Mouse (Mus musculus) hindbrain, embryonic 11.5 days (tissue): Measurements from ENCODE around the gene Farp1. TPM values are rescaled to one million over a fixed set of nuclear protein-coding genes. Genes with fewer than 3 reads are reported as not detected.
A peak's percentile ranks its signal among the peaks of the same experiment; 100 is the strongest.

Experiments
- ATAC-seq: fragments of 200-750 bp; cut with Nextera tagmentation; 2 replicates; pipeline ENCODE4 v1.8.0; 2017; ENCODE audit warnings: mild to moderate bottlenecking, moderate TSS enrichment, moderate library complexity; ENCODE audit not compliant: low FRiP score
- DNase-seq: peaks from one replicate; pipeline ENCODE4 v3.0.0-alpha.2; 2015; ENCODE audit warnings: low spot score
- H3K27ac ChIP-seq: fragments of 300-500 bp; sonication (generic); 2 replicates; pipeline ENCODE4 v1.5.1; 2014; ENCODE audit warnings: mild to moderate bottlenecking, low read depth, low read length
- H3K27me3 ChIP-seq: fragments of 300-500 bp; sonication (generic); 2 replicates; pipeline ENCODE4 v1.6.1; 2014; ENCODE audit warnings: mild to moderate bottlenecking, low read length, moderate library complexity, mixed read lengths; ENCODE audit not compliant: control insufficient read depth, insufficient read depth
- H3K36me3 ChIP-seq: fragments of 300-500 bp; sonication (generic); 2 replicates; pipeline ENCODE4 v1.6.1; 2014; ENCODE audit warnings: mild to moderate bottlenecking, low read length, moderate library complexity, mixed read lengths; ENCODE audit not compliant: control insufficient read depth, insufficient read depth
- H3K4me1 ChIP-seq: fragments of 300-500 bp; sonication (generic); replicated peaks from 2 replicates; pipeline ENCODE4 v1.6.1; 2014; ENCODE audit warnings: low read length, mixed read lengths; ENCODE audit not compliant: control insufficient read depth, insufficient read depth
- H3K4me2 ChIP-seq: fragments of 300-500 bp; sonication (generic); replicated peaks from 2 replicates; pipeline ENCODE4 v1.6.1; 2014; ENCODE audit warnings: mild to moderate bottlenecking, low read depth, low read length
- H3K4me3 ChIP-seq: fragments of 300-500 bp; sonication (generic); 2 replicates; pipeline ENCODE4 v1.5.1; 2014; ENCODE audit warnings: low read depth, low read length
- H3K9ac ChIP-seq: fragments of 300-500 bp; sonication (generic); 2 replicates; pipeline ENCODE4 v1.6.1; 2014; ENCODE audit warnings: low read depth, low read length
- H3K9me3 ChIP-seq: fragments of 300-500 bp; sonication (generic); 2 replicates; pipeline ENCODE4 v1.6.1; 2016; ENCODE audit warnings: low read length; ENCODE audit not compliant: control insufficient read depth
- WGBS: fragments of 180-500 bp; shearing (Covaris S2); extraction: QIAGEN DNeasy Blood & Tissue Kit; methylation state at CpG from one replicate; pipeline ENCODE4 v1.1.7; 2014; 5-methylcytosine and 5-hydroxymethylcytosine counted together
- polyA plus RNA-seq: library from polyadenylated mRNA; unstranded; fragments of >200 nt; fragmentation: Nextera tagmentation; extraction: Ambion mirVana; gene quantifications from 2 replicates; pipeline ENCODE4 v1.2.1, GENCODE M21; 2014

Farp1 gene
- polyA plus RNA-seq, 1 experiment from 2014 or later = 32.5 TPM

DNA sequence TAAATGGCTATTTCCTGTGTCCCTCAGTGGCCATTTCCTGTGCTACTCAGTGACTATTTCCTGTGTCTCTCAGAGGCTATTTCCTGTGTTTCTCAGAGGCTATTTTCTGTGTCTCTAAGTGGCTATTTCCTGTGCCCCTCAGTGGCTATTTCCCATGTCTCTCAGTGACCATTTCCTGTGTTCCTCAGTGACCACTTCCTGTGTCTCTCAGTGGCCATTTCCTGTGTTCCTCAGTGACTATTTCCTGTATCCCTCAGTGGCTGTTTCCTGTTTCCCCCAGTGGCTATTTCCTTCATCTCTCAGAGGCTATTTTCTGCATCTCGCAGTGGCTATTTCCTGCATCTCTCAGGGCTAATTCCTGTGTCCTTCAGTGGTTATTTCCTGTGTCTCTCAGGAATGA is 129.9 kb downstream of the Farp1 start:
- DNase-seq (no peak), ATAC-seq (no peak)
- Histone ChIP-seq H3K9ac (no peak overlapping the region), H3K9me3 (no peaks in the 10 kb centered on the region), H3K27me3 (no peaks in the 10 kb centered on the region), H3K4me3 (no peak overlapping the region), H3K36me3 (no peaks in the 10 kb centered on the region), H3K4me1 (no peaks in the 10 kb centered on the region), H3K4me2 (no peak overlapping the region), H3K27ac (no peak overlapping the region)
- 91% methylated on average over 1 of the region's 1 CpGs for WGBS

DNA sequence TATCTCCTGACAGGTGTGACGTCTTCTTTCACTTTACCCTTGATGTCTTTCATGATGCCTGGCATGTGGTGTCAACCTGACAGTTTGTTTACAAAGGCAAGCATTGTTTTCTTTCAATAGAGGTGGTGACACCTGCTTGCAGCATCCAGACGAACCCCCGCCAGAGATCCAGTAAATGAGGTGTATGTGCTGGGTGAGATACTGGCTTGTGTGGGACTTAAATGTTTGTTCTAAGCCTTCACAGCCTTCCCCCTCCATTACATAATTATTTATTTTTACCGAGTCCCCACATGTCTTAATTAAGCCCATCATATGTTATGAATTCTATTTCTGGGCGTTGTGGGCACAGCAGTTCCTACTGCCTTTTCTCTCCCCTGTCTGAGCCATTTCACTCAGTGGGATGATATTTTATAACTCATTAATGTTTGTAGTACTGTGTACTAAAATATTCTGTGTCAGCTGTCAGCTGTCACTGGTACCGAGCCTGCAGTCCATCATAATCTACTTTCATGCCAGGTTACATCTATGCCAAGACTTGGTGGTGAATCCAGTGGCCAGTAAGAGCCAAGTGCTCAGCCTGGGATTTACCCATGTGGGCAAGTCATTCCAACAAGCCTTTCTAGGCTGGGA is 130.5 kb downstream of the Farp1 start:
- Histone ChIP-seq H3K4me1 (no peaks in the 10 kb centered on the region), H3K9ac (no peak overlapping the region), H3K27ac (no peak overlapping the region), H3K9me3 (no peaks in the 10 kb centered on the region), H3K4me3 (no peak overlapping the region), H3K4me2 (no peak overlapping the region), H3K27me3 (no peaks in the 10 kb centered on the region), H3K36me3 (no peaks in the 10 kb centered on the region)
- ATAC-seq (no peak), DNase-seq (no peak)
- WGBS = 81% methylated on average over 6 of the region's 6 CpGs

DNA sequence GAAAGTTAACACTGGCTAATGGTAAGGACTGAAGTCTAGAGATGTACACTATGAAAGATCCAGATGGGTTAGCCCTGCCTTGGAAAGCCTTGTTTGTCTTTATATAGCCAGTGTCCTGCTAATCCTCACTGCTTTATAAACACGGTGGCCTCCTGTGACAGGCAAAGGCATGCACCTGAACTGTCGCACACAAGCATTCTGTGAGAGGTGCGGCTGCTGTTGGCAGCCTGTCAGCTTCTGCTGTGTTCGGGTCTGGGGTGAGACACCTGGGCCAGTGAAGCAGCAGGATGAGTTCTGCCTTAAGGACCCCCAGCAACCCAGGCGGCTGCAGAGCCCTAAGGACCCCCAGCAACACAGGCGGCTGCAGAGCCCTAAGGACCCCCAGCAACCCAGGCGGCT is 131.0 kb downstream of the Farp1 start:
- H3K27me3 ChIP-seq = no peaks in the 10 kb centered on the region
- H3K4me1 ChIP-seq = no peaks in the 10 kb centered on the region
- no peaks in the 10 kb centered on the region for H3K36me3 ChIP-seq
- H3K4me3 ChIP-seq = no peak overlapping the region
- DNase-seq (no peak), ATAC-seq (no peak)
- H3K9me3 ChIP-seq = no peaks in the 10 kb centered on the region
- no peak overlapping the region for H3K9ac ChIP-seq
- 81% methylated on average over 6 of the region's 7 CpGs for WGBS
- H3K4me2 ChIP-seq = no peak overlapping the region
- no peak overlapping the region for H3K27ac ChIP-seq

DNA sequence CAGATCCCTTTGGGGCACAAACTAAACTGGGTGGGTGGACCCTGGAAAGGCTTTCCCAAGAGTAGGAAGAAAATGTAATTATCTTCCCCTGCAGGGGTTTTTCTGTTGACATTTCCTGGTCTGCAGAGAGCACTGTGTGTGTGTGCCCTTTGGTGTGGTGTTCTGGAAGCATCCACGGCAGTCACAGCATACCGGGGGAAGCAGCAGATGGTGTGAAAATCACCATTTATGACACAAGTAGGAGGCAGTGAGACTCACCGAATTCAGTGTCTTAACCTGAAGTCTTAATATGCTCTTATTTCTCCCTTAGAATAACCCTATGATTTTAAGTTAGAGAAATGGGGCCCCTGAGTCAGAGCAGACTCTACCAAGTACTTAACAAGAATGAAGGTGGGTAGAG is 133.7 kb downstream of the Farp1 start:
- Histone ChIP-seq H3K27me3 (no peaks in the 10 kb centered on the region), H3K4me3 (no peak overlapping the region), H3K9ac (no peak overlapping the region), H3K27ac (no peak overlapping the region), H3K9me3 (no peaks in the 10 kb centered on the region), H3K4me1 (0 out of 2 replicates have a peak, but pooled peaks cover 4% of the 10 kb centered on the region), H3K4me2 (no peak overlapping the region), H3K36me3 (no peaks in the 10 kb centered on the region)
- ATAC-seq = no peak
- WGBS = 89% methylated on average over 3 of the region's 3 CpGs
- no peak for DNase-seq

DNA sequence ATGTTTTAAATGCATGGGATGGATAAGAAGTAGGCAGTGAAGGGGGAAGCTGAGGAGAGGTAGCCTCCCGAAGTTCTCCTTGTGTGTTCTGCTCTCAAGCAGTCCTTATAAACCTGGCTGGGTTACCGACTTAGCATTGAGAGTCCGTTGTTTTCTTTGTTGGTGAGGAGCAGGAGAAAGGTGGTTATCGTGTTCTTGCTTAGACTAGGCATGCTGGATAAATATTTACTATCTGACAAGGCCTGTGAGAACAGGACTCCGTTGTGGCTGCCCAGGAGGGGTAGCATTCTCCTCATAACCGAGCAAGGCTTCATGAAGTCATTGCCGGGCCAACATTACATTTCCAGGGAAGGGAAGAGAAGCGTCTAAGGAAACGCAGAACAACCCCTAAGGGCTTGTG is 135.3 kb downstream of the Farp1 start:
- Histone ChIP-seq H3K4me3 (no peak overlapping the region), H3K4me1 (0 out of 2 replicates have a peak, but pooled peaks cover 4% of the 10 kb centered on the region), H3K27ac (no peak overlapping the region), H3K27me3 (no peaks in the 10 kb centered on the region), H3K36me3 (no peaks in the 10 kb centered on the region), H3K4me2 (no peak overlapping the region), H3K9ac (no peak overlapping the region), H3K9me3 (no peaks in the 10 kb centered on the region)
- DNase-seq (no peak), ATAC-seq (no peak)
- 80% methylated on average over 9 of the region's 9 CpGs for WGBS

DNA sequence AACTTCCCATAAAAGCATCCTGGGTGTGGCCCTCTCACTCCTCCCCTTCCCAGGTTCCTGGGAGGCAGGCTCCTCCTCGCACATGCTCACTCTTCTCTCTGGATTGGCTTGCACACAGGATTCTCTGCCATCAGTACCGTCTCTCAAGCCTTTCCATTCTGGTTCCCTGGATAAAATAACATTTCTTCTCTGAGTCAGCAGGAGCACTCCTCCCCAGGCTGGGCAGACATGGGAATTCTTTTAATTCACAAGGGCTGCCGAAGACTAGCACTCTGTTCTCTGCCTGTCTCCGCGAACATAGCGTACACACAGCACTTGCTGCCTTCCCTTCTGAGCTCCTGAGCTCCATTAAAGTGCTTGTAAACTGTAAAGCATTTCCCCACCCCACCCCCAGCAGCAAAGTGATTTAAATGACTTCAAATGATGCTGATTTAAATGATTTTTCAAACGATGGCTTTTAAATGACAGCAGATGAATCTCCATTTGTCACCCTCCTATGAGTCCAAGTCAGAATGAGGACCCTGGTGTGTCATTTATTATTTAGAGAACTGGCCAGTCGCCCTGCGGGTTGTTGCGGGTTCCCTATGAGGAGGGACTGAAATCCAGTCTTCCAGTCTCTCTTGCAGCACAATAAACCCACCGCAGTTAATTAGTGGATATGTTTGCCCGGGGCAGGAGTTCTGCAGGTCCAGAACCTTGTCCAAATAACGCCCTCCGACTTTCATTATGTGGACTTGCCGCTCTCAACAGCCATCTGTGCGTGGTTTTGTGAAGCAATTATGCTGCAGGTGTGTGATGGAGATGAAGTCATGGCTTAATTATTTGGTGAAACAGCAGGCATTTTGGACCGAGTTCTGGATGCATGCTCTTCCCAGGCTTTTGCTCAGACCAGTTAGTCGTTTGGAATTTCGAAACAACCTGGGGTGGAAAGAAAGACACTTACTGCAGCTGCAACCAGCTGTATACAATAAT is 137.4 kb downstream of the Farp1 start:
- ATAC-seq = peak; percentile 66
- no peaks in the 10 kb centered on the region for H3K36me3 ChIP-seq
- 63% methylated on average over 19 of the region's 19 CpGs for WGBS
- H3K9me3 ChIP-seq = no peaks in the 10 kb centered on the region
- no peaks in the 10 kb centered on the region for H3K27me3 ChIP-seq
- no peak overlapping the region for H3K9ac ChIP-seq
- peak; percentile 34 for DNase-seq
- no peak overlapping the region for H3K4me2 ChIP-seq
- H3K27ac ChIP-seq = peak overlapping the region; percentile 42; the same call in 1 of the 2 replicates
- H3K4me3 ChIP-seq = no peak overlapping the region
- 0 out of 2 replicates have a peak, but pooled peaks cover 4% of the 10 kb centered on the region for H3K4me1 ChIP-seq

DNA sequence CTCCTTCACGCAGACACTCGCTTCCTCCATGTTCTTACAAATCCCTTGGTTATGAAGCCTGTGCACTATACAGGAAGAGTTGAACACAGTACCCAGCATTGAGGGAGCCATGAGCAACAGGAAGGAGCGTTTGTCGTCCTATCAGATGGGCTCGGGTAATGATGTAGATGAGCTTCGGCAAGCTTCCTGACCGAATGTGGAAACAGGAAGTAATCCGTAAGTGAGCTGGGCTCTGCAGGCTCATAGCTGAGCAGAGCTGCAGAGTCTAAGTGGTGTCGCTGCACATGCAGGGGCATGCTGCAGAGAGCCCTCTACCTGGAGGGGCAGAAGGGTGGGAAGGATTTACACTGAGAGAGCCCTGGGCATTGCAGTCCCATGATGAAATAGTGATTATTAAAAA is 140.4 kb downstream of the Farp1 start:
- H3K36me3 ChIP-seq = no peaks in the 10 kb centered on the region
- H3K4me3 ChIP-seq = no peak overlapping the region
- 93% methylated on average over 9 of the region's 9 CpGs for WGBS
- 0 out of 2 replicates have a peak, but pooled peaks cover 4% of the 10 kb centered on the region for H3K4me1 ChIP-seq
- no peaks in the 10 kb centered on the region for H3K27me3 ChIP-seq
- no peak overlapping the region for H3K9ac ChIP-seq
- no peak overlapping the region for H3K27ac ChIP-seq
- ATAC-seq = no peak
- no peaks in the 10 kb centered on the region for H3K9me3 ChIP-seq
- no peak overlapping the region for H3K4me2 ChIP-seq
- DNase-seq = no peak

DNA sequence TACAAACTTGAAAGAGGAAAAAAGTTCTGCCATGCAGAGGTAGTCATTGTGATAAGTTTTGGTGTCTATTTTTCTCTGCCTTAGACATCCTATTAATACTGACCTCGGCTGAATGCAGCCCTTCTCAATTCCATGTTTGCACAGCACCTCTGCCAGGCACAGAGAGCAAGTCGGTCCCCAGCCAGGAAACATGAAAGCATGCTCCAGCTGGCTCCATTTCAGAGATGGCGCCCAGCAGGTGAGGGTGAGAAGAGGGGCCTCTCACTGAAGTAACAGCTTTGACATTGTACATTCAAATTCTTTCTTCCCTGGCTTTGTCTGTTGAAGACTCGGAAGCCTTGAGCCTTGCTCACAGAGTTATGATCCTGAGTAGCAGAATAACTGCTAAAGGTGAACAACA is 140.9 kb downstream of the Farp1 start:
- H3K9ac ChIP-seq = no peak overlapping the region
- H3K9me3 ChIP-seq = no peaks in the 10 kb centered on the region
- no peaks in the 10 kb centered on the region for H3K36me3 ChIP-seq
- H3K4me2 ChIP-seq = no peak overlapping the region
- ATAC-seq (no peak), DNase-seq (no peak)
- 83% methylated on average over 4 of the region's 4 CpGs for WGBS
- no peaks in the 10 kb centered on the region for H3K27me3 ChIP-seq
- H3K4me3 ChIP-seq = no peak overlapping the region
- H3K27ac ChIP-seq = no peak overlapping the region
- 0 out of 2 replicates have a peak, but pooled peaks cover 4% of the 10 kb centered on the region for H3K4me1 ChIP-seq
